Mouse (Mus musculus) liver, adult 2 months (tissue): ENCODE data around the gene Mtap.

Source experiments
- CTCF ChIP-seq: fragments of 200-500 bp; IDR thresholded peaks from 2 replicates; pipeline ENCODE4 v1.5.1; 2011; ENCODE audit warnings: low read depth, low read length, control low read depth
- POLR2A ChIP-seq: fragments of 200-500 bp; IDR thresholded peaks from 2 replicates; pipeline ENCODE4 v1.6.1; 2011; ENCODE audit warnings: low read length, control low read depth; ENCODE audit not compliant: insufficient read depth; ENCODE audit errors: extremely low read depth

GRCm38 (mm10) chr4:89172873-89173605 is 36.1 kb downstream of the Mtap start:
- TF ChIP-seq CTCF: no peak
- no peak for TF ChIP-seq POLR2A
